Mouse (Mus musculus): ENCODE data around the gene Cd48. TPM values are rescaled to one million over a fixed set of nuclear protein-coding genes. Genes with fewer than 3 reads are reported as not detected.

Cd48 gene
- 4.4 and 4.7 TPM in 2 replicates for polyA plus RNA-seq (2015; fragmentation: Nextera tagmentation; extraction: Ambion mirVana)

GRCm38 (mm10) chr1:171681531-171682299 lies at the start of gene Cd48:
Cd48 (plus strand) TSS chr1:171682009.
- Histone ChIP-seq H3K4me2 (ENCODE audit: low read depth, low read length) (no peak within 1 kb of the TSS), H3K27ac (ENCODE audit: low read length) (no peak within 1 kb of the TSS), H3K4me1 (ENCODE audit: control insufficient read depth, insufficient read depth, low read length) (no peaks in the 10 kb centered on the region), H3K4me3 (ENCODE audit: low read length) (no peak within 1 kb of the TSS), H3K9me3 (ENCODE audit: control insufficient read depth, low read length) (no peaks in the 10 kb centered on the region), H3K9ac (ENCODE audit: low read depth, low read length) (no peak within 1 kb of the TSS), H3K27me3 (replicated peaks; ENCODE audit: control insufficient read depth, insufficient read depth, low read length) (no peaks in the 10 kb centered on the region), H3K36me3 (ENCODE audit: control insufficient read depth, insufficient read depth, low read length) (no peaks in the 10 kb centered on the region)
- WGBS = 84% methylated on average over 14 of the region's 14 CpGs
- ATAC-seq = no peak

GRCm38 (mm10) chr1:171635696-171636095 lies 46.1 kb upstream of the Cd48 start:
- no peak for ATAC-seq
- no peak overlapping the region for H3K27ac ChIP-seq (ENCODE audit: low read length)
- no peaks in the 10 kb centered on the region for H3K9me3 ChIP-seq (ENCODE audit: control insufficient read depth, low read length)
- no peaks in the 10 kb centered on the region for H3K36me3 ChIP-seq (ENCODE audit: control insufficient read depth, insufficient read depth, low read length)
- H3K4me3 ChIP-seq (ENCODE audit: low read length) = no peak overlapping the region
- no peaks in the 10 kb centered on the region for H3K4me1 ChIP-seq (ENCODE audit: control insufficient read depth, insufficient read depth, low read length)
- 56% methylated on average over 6 of the region's 6 CpGs for WGBS
- H3K4me2 ChIP-seq (ENCODE audit: low read depth, low read length) = no peak overlapping the region
- H3K27me3 ChIP-seq (replicated peaks; ENCODE audit: control insufficient read depth, insufficient read depth, low read length) = no peaks in the 10 kb centered on the region
- no peak overlapping the region for H3K9ac ChIP-seq (ENCODE audit: low read depth, low read length)

- no peaks in the 10 kb centered on the region for H3K4me1 ChIP-seq (ENCODE audit: control insufficient read depth, insufficient read depth, low read length)
- 75% methylated on average over 8 of the region's 8 CpGs for WGBS
- no peaks in the 10 kb centered on the region for H3K9me3 ChIP-seq (ENCODE audit: control insufficient read depth, low read length)
- H3K9ac ChIP-seq (ENCODE audit: low read depth, low read length) = no peak overlapping the region
- no peak overlapping the region for H3K4me2 ChIP-seq (ENCODE audit: low read depth, low read length)
- no peak for ATAC-seq
- no peak overlapping the region for H3K27ac ChIP-seq (ENCODE audit: low read length)
- H3K4me3 ChIP-seq (ENCODE audit: low read length) = no peak overlapping the region
- H3K27me3 ChIP-seq (replicated peaks; ENCODE audit: control insufficient read depth, insufficient read depth, low read length) = no peaks in the 10 kb centered on the region
- H3K36me3 ChIP-seq (ENCODE audit: control insufficient read depth, insufficient read depth, low read length) = no peaks in the 10 kb centered on the region
These were observed 44.7 kb upstream of the Cd48 start for GRCm38 (mm10) chr1:171637101-171637500.

- 70% methylated on average over 2 of the region's 2 CpGs for WGBS
- H3K9me3 ChIP-seq (ENCODE audit: control insufficient read depth, low read length) = no peaks in the 10 kb centered on the region
- no peak overlapping the region for H3K9ac ChIP-seq (ENCODE audit: low read depth, low read length)
- no peaks in the 10 kb centered on the region for H3K4me1 ChIP-seq (ENCODE audit: control insufficient read depth, insufficient read depth, low read length)
- H3K36me3 ChIP-seq (ENCODE audit: control insufficient read depth, insufficient read depth, low read length) = no peaks in the 10 kb centered on the region
- H3K27me3 ChIP-seq (replicated peaks; ENCODE audit: control insufficient read depth, insufficient read depth, low read length) = no peaks in the 10 kb centered on the region
- no peak overlapping the region for H3K4me3 ChIP-seq (ENCODE audit: low read length)
- H3K4me2 ChIP-seq (ENCODE audit: low read depth, low read length) = no peak overlapping the region
- ATAC-seq = no peak
- no peak overlapping the region for H3K27ac ChIP-seq (ENCODE audit: low read length)
These were observed 43.1 kb upstream of the Cd48 start for GRCm38 (mm10) chr1:171638686-171639085.

- Histone ChIP-seq H3K27me3 (replicated peaks; ENCODE audit: control insufficient read depth, insufficient read depth, low read length) (no peaks in the 10 kb centered on the region), H3K9me3 (ENCODE audit: control insufficient read depth, low read length) (no peaks in the 10 kb centered on the region), H3K36me3 (ENCODE audit: control insufficient read depth, insufficient read depth, low read length) (no peaks in the 10 kb centered on the region), H3K4me1 (ENCODE audit: control insufficient read depth, insufficient read depth, low read length) (no peaks in the 10 kb centered on the region), H3K4me3 (ENCODE audit: low read length) (no peak overlapping the region), H3K4me2 (ENCODE audit: low read depth, low read length) (no peak overlapping the region), H3K9ac (ENCODE audit: low read depth, low read length) (no peak overlapping the region), H3K27ac (ENCODE audit: low read length) (no peak overlapping the region)
- 91% methylated on average over 6 of the region's 6 CpGs for WGBS
- no peak for ATAC-seq
These were observed 41.0 kb upstream of the Cd48 start for GRCm38 (mm10) chr1:171640796-171641195.

GRCm38 (mm10) chr1:171643612-171644011 lies 38.2 kb upstream of the Cd48 start:
- no peak overlapping the region for H3K27ac ChIP-seq (ENCODE audit: low read length)
- 78% methylated on average over 7 of the region's 7 CpGs for WGBS
- H3K4me3 ChIP-seq (ENCODE audit: low read length) = no peak overlapping the region
- H3K36me3 ChIP-seq (ENCODE audit: control insufficient read depth, insufficient read depth, low read length) = no peaks in the 10 kb centered on the region
- no peaks in the 10 kb centered on the region for H3K4me1 ChIP-seq (ENCODE audit: control insufficient read depth, insufficient read depth, low read length)
- no peak overlapping the region for H3K4me2 ChIP-seq (ENCODE audit: low read depth, low read length)
- H3K9me3 ChIP-seq (ENCODE audit: control insufficient read depth, low read length) = no peaks in the 10 kb centered on the region
- H3K27me3 ChIP-seq (replicated peaks; ENCODE audit: control insufficient read depth, insufficient read depth, low read length) = no peaks in the 10 kb centered on the region
- no peak for ATAC-seq
- no peak overlapping the region for H3K9ac ChIP-seq (ENCODE audit: low read depth, low read length)

GRCm38 (mm10) chr1:171646429-171646940 lies 35.3 kb upstream of the Cd48 start:
- WGBS = 67% methylated on average over 5 of the region's 5 CpGs
- H3K27me3 ChIP-seq (replicated peaks; ENCODE audit: control insufficient read depth, insufficient read depth, low read length) = no peaks in the 10 kb centered on the region
- no peak overlapping the region for H3K4me3 ChIP-seq (ENCODE audit: low read length)
- H3K27ac ChIP-seq (ENCODE audit: low read length) = no peak overlapping the region
- H3K9me3 ChIP-seq (ENCODE audit: control insufficient read depth, low read length) = no peaks in the 10 kb centered on the region
- ATAC-seq = no peak
- H3K9ac ChIP-seq (ENCODE audit: low read depth, low read length) = no peak overlapping the region
- H3K36me3 ChIP-seq (ENCODE audit: control insufficient read depth, insufficient read depth, low read length) = no peaks in the 10 kb centered on the region
- H3K4me1 ChIP-seq (ENCODE audit: control insufficient read depth, insufficient read depth, low read length) = no peaks in the 10 kb centered on the region
- no peak overlapping the region for H3K4me2 ChIP-seq (ENCODE audit: low read depth, low read length)

- Histone ChIP-seq H3K4me3 (ENCODE audit: low read length) (no peak overlapping the region), H3K4me2 (ENCODE audit: low read depth, low read length) (no peak overlapping the region), H3K9ac (ENCODE audit: low read depth, low read length) (no peak overlapping the region), H3K4me1 (ENCODE audit: control insufficient read depth, insufficient read depth, low read length) (no peaks in the 10 kb centered on the region), H3K27me3 (replicated peaks; ENCODE audit: control insufficient read depth, insufficient read depth, low read length) (no peaks in the 10 kb centered on the region), H3K27ac (ENCODE audit: low read length) (no peak overlapping the region), H3K36me3 (ENCODE audit: control insufficient read depth, insufficient read depth, low read length) (no peaks in the 10 kb centered on the region), H3K9me3 (ENCODE audit: control insufficient read depth, low read length) (no peaks in the 10 kb centered on the region)
- WGBS = 88% methylated on average over 5 of the region's 5 CpGs
- no peak for ATAC-seq
These were observed 34.1 kb upstream of the Cd48 start for GRCm38 (mm10) chr1:171647716-171648115.

GRCm38 (mm10) chr1:171648840-171649239 lies 33.0 kb upstream of the Cd48 start:
- ATAC-seq = no peak
- WGBS = 68% methylated on average over 8 of the region's 8 CpGs
- Histone ChIP-seq H3K4me1 (ENCODE audit: control insufficient read depth, insufficient read depth, low read length) (no peaks in the 10 kb centered on the region), H3K27ac (ENCODE audit: low read length) (no peak overlapping the region), H3K9me3 (ENCODE audit: control insufficient read depth, low read length) (no peaks in the 10 kb centered on the region), H3K27me3 (replicated peaks; ENCODE audit: control insufficient read depth, insufficient read depth, low read length) (no peaks in the 10 kb centered on the region), H3K36me3 (ENCODE audit: control insufficient read depth, insufficient read depth, low read length) (no peaks in the 10 kb centered on the region), H3K9ac (ENCODE audit: low read depth, low read length) (no peak overlapping the region), H3K4me2 (ENCODE audit: low read depth, low read length) (no peak overlapping the region), H3K4me3 (ENCODE audit: low read length) (no peak overlapping the region)
